Mouse (Mus musculus) G1E (cell line): ENCODE data around the gene Triobp. TPM values are rescaled to one million over a fixed set of nuclear protein-coding genes. Genes with fewer than 3 reads are reported as not detected.

Experiments
- ATAC-seq: 2 replicates; pipeline ENCODE4 v1.8.0; 2016; ENCODE audit warnings: mild to moderate bottlenecking; ENCODE audit not compliant: insufficient number of reproducible peaks, poor library complexity, low FRiP score, severe bottlenecking; ENCODE audit errors: extremely low read depth
- DNase-seq: peaks from one replicate; pipeline ENCODE4 v3.0.0; 2012; ENCODE audit warnings: low spot score
- H3K27me3 ChIP-seq: 2 replicates; pipeline ENCODE4 v1.6.1; 2012; ENCODE audit warnings: mild to moderate bottlenecking, low read length, inconsistent platforms; ENCODE audit not compliant: insufficient read depth
- H3K36me3 ChIP-seq: replicated peaks from 2 replicates; pipeline ENCODE3; 2012; ENCODE audit warnings: mild to moderate bottlenecking, inconsistent platforms
- H3K4me1 ChIP-seq: 2 replicates; pipeline ENCODE4 v1.6.1; 2012; ENCODE audit warnings: low read depth, low read length, inconsistent platforms, mixed read lengths; ENCODE audit not compliant: insufficient read depth
- H3K4me3 ChIP-seq: 2 replicates; pipeline ENCODE4 v1.5.1; 2012; ENCODE audit warnings: low read depth, mild to moderate bottlenecking, inconsistent platforms, low read length, moderate library complexity, mixed read lengths
- H3K9me3 ChIP-seq: replicated peaks from 2 replicates; pipeline ENCODE4 v1.6.1; 2012; ENCODE audit warnings: inconsistent platforms
- CTCF ChIP-seq: IDR thresholded peaks from 2 replicates; pipeline ENCODE4 v1.5.1; 2012; ENCODE audit warnings: low read depth, low read length, inconsistent platforms, mixed read lengths
- GATA1 ChIP-seq: IDR thresholded peaks from 2 replicates; pipeline ENCODE4 v1.6.1; 2012; ENCODE audit warnings: borderline replicate concordance, low read length, inconsistent platforms, mixed read lengths
- GATA2 ChIP-seq: IDR thresholded peaks from 2 replicates; pipeline ENCODE4 v1.6.1; 2012; ENCODE audit warnings: low read depth, low read length, inconsistent platforms, borderline replicate concordance
- POLR2AphosphoS5 ChIP-seq: IDR thresholded peaks from 2 replicates; pipeline ENCODE4 v1.6.1; 2012; ENCODE audit warnings: low read depth, low read length, inconsistent platforms; ENCODE audit not compliant: insufficient replicate concordance
- TAL1 ChIP-seq: conservative IDR thresholded peaks from 2 replicates; pipeline ENCODE4 v1.6.1; 2012; ENCODE audit warnings: low read depth, low read length, inconsistent platforms, mixed read lengths
- polyA plus RNA-seq: library from polyadenylated mRNA; stranded (reverse); fragments of >175 nt; gene quantifications from 2 replicates; pipeline ENCODE4 v1.2.3, GENCODE M21; 2012
- total RNA-seq, 2 experiments: library from RNA; stranded (forward) in 1 of 2; stranded (reverse) in 1 of 2; fragments of 200-1000 nt in 1 of 2; fragments of >200 nt in 1 of 2; fragmentation: Nextera tagmentation in 1 of 2; gene quantifications; 2 replicates each; pipeline ENCODE4 v1.2.3; 2014 to 2017

The Triobp gene
- 67.0 and 104 TPM in 2 replicates for total RNA-seq (2014; fragmentation: Nextera tagmentation)
- total RNA-seq (2017), result 23.6 and 24.4 TPM in 2 replicates
- polyA plus RNA-seq, result 42.5 and 45.6 TPM in 2 replicates

DNA sequence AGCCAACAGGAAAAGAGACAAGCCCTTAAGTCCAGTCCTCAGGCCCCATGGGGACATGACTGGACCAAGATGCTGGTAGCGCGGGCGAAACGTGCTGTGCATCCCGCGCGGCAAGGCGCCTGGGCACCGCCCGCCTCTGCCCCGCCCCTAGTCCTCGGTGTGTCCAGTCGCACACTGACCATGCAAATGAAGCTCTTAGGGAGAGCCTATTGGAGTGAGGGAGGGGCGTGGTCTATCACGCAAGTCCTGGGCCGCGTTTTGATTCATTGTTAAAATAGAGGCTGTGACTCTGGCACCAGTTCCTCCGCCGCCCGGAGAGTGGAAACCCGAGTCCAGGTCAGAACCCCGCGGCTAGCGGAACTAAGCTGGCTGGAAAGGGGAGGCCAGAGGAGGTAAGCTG, at the start of gene Triobp:
Gene Triobp, plus strand, starts transcription at position 68 of the 400 bp plus-strand sequence.
- H3K27me3 ChIP-seq, result peaks cover 56% of the 10 kb centered on the region
- H3K36me3 ChIP-seq, result peaks cover 7% of the 10 kb centered on the region
- ATAC-seq (no peak), DNase-seq (no peak)
- no peak within 1 kb of the TSS for H3K4me3 ChIP-seq
- peaks cover 10% of the 10 kb centered on the region for H3K4me1 ChIP-seq
- TF ChIP-seq GATA1, result no peak
- no peak for TF ChIP-seq TAL1
- no peak for TF ChIP-seq CTCF
- no peak for TF ChIP-seq POLR2AphosphoS5
- TF ChIP-seq GATA2, result no peak
- H3K9me3 ChIP-seq, result 0 out of 2 replicates have a peak, but pooled peaks cover 5% of the 10 kb centered on the region

DNA sequence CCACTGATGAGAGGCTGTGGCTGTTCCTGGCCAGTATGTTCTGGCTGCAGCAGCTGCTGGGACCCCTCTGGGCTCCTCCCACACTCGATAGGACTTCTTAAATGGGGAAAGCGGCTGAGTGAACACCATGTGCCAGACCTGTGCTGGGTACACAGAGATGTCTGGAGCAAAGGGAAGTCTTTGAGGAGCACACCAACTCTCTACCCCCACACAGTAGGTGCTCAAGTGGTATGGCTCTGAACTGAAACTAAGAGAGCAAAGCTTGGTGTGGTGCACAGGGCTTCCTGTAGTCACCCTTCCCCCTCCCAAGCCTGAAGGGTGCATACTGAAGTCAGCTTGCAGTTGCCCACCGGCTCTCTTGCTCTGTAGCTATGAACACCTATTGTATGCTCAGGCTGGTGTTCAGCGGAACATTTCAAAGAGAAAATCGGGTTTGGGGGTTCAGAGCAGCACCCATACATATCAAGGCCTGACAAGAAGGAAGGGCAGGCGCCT, 49.0 kb upstream of the Triobp start:
- no peak for ATAC-seq
- H3K4me3 ChIP-seq, result peak overlapping the region; percentile 96
- H3K27me3 ChIP-seq, result no peaks in the 10 kb centered on the region
- no peaks in the 10 kb centered on the region for H3K9me3 ChIP-seq
- no peak for DNase-seq
- TF ChIP-seq GATA2, result no peak
- no peak for TF ChIP-seq CTCF
- TF ChIP-seq GATA1, result no peak
- TF ChIP-seq POLR2AphosphoS5, result no peak
- TF ChIP-seq TAL1, result no peak
- peaks cover 61% of the 10 kb centered on the region for H3K36me3 ChIP-seq
- peaks cover 87% of the 10 kb centered on the region for H3K4me1 ChIP-seq

DNA sequence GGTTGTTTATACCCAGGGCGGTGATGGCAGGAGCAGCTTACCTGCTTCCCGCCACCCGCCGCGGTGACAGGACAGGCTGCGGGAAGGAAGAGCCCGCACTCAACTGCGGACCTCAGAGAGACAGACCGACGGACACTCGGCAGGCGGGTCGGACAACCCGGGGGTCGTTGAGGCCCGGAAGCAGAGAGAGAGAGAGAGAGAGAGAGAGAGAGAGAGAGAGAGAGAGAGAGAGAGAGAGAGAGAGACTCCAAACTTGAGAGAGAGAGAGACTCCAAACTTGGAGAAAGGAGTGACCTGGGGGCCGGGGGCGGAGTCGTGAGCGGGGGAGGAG, 48.1 kb upstream of the Triobp start, which contains the start of gene Gm49510:
Gene Gm49510, plus strand, starts transcription at position 259 of the 331 bp plus-strand sequence.
- Histone ChIP-seq H3K9me3 (no peaks in the 10 kb centered on the region), H3K36me3 (peaks cover 61% of the 10 kb centered on the region), H3K27me3 (no peaks in the 10 kb centered on the region), H3K4me3 (peak within 1 kb of the TSS; percentile 96), H3K4me1 (peaks cover 86% of the 10 kb centered on the region)
- TF ChIP-seq GATA2, result no peak
- no peak for TF ChIP-seq GATA1
- no peak for TF ChIP-seq POLR2AphosphoS5
- TF ChIP-seq TAL1, result no peak
- TF ChIP-seq CTCF, result no peak
- ATAC-seq (no peak), DNase-seq (no peak)

DNA sequence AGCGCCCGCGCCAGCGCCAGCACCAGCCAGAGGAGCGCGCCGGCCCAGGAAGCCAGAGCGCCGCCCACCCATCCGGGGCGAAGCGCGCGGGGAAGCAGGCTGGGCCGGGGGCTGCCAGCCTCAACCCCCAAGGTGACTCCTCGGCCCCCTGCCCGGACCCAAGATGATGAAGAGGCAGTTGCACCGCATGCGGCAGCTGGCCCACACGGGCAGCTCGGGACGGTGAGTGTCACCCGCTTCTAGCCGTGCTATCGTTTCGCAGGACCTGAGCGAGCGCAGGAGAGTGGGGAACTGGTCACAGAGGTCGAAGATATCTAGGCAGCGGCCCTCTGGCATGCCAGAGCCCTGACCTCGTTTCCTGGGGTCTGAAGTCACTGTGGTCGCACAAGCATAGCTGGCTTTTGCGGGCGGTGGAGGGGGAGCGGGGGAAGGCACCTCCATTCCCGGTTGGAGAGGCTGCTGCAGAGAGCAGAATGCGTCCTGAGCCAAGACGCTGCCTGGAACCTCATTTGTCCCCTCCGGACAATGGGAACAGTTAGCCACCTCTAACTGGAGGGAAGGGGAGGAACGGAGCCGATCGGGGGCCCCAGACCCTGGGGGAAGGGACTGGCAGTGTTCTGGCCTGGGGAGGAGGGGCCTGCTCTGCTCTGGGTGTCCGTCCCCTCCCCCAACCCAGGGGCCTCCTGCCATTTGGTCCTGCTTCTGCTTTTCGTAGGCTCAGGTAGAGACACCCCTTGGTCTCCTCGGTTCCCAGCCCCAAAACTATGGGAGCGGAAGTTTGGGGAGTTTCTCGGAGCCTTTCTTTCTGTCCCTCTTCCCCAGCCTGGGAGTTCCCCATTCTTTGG, 47.6 kb upstream of the Triobp start, which contains the start of gene Sh3bp1:
Gene Sh3bp1, plus strand, starts transcription at position 29 of the 845 bp plus-strand sequence.
- H3K4me3 ChIP-seq, result peak within 1 kb of the TSS; percentile 96
- H3K9me3 ChIP-seq, result no peaks in the 10 kb centered on the region
- ATAC-seq (peak; percentile 46; the same call in 1 of the 2 replicates), DNase-seq (peak; percentile 84)
- TF ChIP-seq GATA1, result no peak
- no peak for TF ChIP-seq TAL1
- TF ChIP-seq POLR2AphosphoS5, result no peak
- no peak for TF ChIP-seq CTCF
- TF ChIP-seq GATA2, result no peak
- H3K4me1 ChIP-seq, result peaks cover 86% of the 10 kb centered on the region
- peaks cover 61% of the 10 kb centered on the region for H3K36me3 ChIP-seq
- H3K27me3 ChIP-seq, result no peaks in the 10 kb centered on the region

DNA sequence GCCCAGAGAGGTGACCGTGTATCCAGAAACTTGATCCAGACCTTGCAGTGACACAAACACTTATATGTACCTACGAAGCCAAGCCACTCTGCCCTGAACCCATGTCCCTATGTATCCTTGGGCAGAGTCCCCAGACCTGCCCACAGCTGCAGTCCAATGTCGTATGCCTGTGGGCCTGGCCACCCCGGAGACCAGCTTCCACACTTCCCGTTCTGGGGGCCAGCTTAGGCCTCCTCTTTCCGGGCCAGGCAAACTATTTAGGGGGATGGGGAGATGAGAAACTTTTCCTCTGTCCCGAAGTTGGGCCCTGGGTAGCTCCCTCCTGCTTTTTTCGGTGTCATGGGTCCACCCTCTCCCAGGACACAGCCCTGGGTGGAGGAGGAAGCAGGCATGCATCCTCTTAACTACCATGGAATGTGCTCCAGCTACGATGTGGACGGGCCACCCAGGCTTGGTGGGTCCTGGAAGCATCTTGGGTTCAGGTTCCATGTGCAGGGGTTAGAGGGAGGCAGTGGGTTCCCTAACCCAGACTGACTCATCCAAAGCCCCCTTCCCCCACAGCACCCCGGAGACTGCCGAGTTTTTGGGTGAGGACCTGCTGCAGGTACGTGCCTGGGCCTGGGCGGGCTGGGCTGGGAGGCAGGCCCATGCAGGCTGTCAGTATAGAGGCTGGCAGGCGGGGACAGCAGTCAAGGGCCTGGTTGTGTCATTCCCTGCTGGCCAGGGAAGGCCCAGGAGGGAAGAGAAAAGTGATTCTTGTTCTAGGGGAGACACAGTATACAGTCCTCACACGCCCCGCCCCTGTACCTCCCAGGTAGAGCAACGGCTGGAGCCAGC, 46.7 kb upstream of the Triobp start:
- DNase-seq, result no peak

DNA sequence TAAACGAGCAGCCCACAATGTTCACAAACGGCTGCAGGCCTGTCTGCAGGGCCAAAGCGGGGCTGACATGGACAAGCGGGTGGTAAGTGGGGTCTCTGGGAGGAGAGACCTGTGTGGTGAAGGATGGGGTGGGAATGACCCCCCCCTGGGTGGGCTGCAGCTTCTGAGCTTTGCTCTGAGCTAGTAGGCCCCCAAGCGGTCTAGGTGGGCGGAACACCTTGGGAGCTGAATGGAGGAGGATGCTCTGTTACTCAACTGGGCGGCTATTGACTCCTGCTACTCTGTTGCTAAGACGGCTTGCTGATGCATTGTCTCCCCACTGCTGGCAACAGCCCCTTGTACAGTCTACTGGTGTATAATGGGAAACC, 46.1 kb upstream of the Triobp start:
- H3K9me3 ChIP-seq, result no peaks in the 10 kb centered on the region
- ATAC-seq (no peak), DNase-seq (no peak)
- peaks cover 61% of the 10 kb centered on the region for H3K36me3 ChIP-seq
- H3K27me3 ChIP-seq, result no peaks in the 10 kb centered on the region
- peak overlapping the region; percentile 96 for H3K4me3 ChIP-seq
- H3K4me1 ChIP-seq, result peaks cover 85% of the 10 kb centered on the region
- TF ChIP-seq CTCF (0 out of 2 replicates have a peak, but pooled peaks have one; percentile 9), GATA1 (no peak), TAL1 (no peak)

More for the DNA sequence above, 46.7 kb upstream of the Triobp start:
- no peak for TF ChIP-seq TAL1
- TF ChIP-seq GATA2, result no peak
- TF ChIP-seq GATA1, result no peak
- TF ChIP-seq CTCF, result no peak
- ATAC-seq, result no peak
- Histone ChIP-seq H3K27me3 (no peaks in the 10 kb centered on the region), H3K9me3 (no peaks in the 10 kb centered on the region), H3K4me1 (peaks cover 86% of the 10 kb centered on the region), H3K36me3 (peaks cover 61% of the 10 kb centered on the region), H3K4me3 (peak overlapping the region; percentile 96)
